Mouse (Mus musculus): ENCODE results near the gene Olfr1350.
"Not testable (repeated sequence)": the region's sequence is repeated elsewhere in the genome, so short reads cannot be mapped to it uniquely, and the experiment has no call there.

The Olfr1350 gene

GRCm38 (mm10) chr7:6564541-6564940 is at the start of gene Olfr1350:
Gene Olfr1350, plus strand, starts transcription at chr7:6564841.
- no peak for DNase-seq (ENCODE audit: extremely low spot score, low spot score)

GRCm38 (mm10) chr7:6521666-6522065 is 43.0 kb upstream of the Olfr1350 start:
- no peak for DNase-seq (ENCODE audit: extremely low spot score, low spot score)

- no peak for DNase-seq (ENCODE audit: extremely low spot score, low spot score)
These were observed 41.8 kb upstream of the Olfr1350 start, which contains the start of gene Olfr1349 for GRCm38 (mm10) chr7:6522850-6523249. Gene Olfr1349, minus strand, starts transcription at chr7:6522950.

GRCm38 (mm10) chr7:6525001-6525400 is 39.6 kb upstream of the Olfr1350 start:
- DNase-seq (ENCODE audit: extremely low spot score, low spot score), result no peak

- DNase-seq (ENCODE audit: extremely low spot score, low spot score), result peak; percentile 17
These were observed 38.5 kb upstream of the Olfr1350 start for GRCm38 (mm10) chr7:6526141-6526540.

- no peak for DNase-seq (ENCODE audit: extremely low spot score, low spot score)
These were observed 21.6 kb downstream of the Olfr1350 start for GRCm38 (mm10) chr7:6586096-6586759.

- DNase-seq (ENCODE audit: extremely low spot score, low spot score), result not testable (repeated sequence)
These were observed 24.1 kb downstream of the Olfr1350 start for GRCm38 (mm10) chr7:6588766-6589165.

- DNase-seq (ENCODE audit: extremely low spot score, low spot score), result no peak
These were observed 38.7 kb downstream of the Olfr1350 start for GRCm38 (mm10) chr7:6603331-6603730.

Data from neural tube, embryonic 10.5 days (tissue).